Mouse (Mus musculus): Measurements from ENCODE around the gene Gm7029. TPM values are rescaled to one million over a fixed set of nuclear protein-coding genes. Genes with fewer than 3 reads are reported as not detected.
A peak's percentile ranks its signal among the peaks of the same experiment; 100 is the strongest.

The Gm7029 gene
- polyA plus RNA-seq, 1 experiment: not detected

GRCm38 (mm10) chr17:33911813-33912414, 38.3 kb downstream of the Gm7029 start:
- no peak for DNase-seq (ENCODE audit: extremely low spot score in 1 of 2, low spot score in 1 of 2)

- no peak for DNase-seq (ENCODE audit: extremely low spot score in 1 of 2, low spot score in 1 of 2)
Measured at GRCm38 (mm10) chr17:33913264-33913663, 39.6 kb downstream of the Gm7029 start.

- no peak for DNase-seq (ENCODE audit: extremely low spot score in 1 of 2, low spot score in 1 of 2)
Measured at GRCm38 (mm10) chr17:33913905-33914304, 40.3 kb downstream of the Gm7029 start.

GRCm38 (mm10) chr17:33914969-33915391, 41.3 kb downstream of the Gm7029 start:
- DNase-seq (ENCODE audit: extremely low spot score in 1 of 2, low spot score in 1 of 2): no peak

- DNase-seq (ENCODE audit: extremely low spot score in 1 of 2, low spot score in 1 of 2): peak; percentile 97 to 98
Measured at GRCm38 (mm10) chr17:33915671-33916250, 42.1 kb downstream of the Gm7029 start, which contains the start of the genes Tapbp and Zbtb22. Gene Tapbp, plus strand, starts transcription at chr17:33915899. Gene Zbtb22, plus strand, starts transcription at chr17:33915904.

- peak in 1 of 2 experiments; percentile 33 for DNase-seq (ENCODE audit: extremely low spot score in 1 of 2, low spot score in 1 of 2)
Measured at GRCm38 (mm10) chr17:33916294-33916693, 42.7 kb downstream of the Gm7029 start.

GRCm38 (mm10) chr17:33916847-33917655, 43.4 kb downstream of the Gm7029 start:
- DNase-seq (ENCODE audit: extremely low spot score in 1 of 2, low spot score in 1 of 2): no peak

GRCm38 (mm10) chr17:33917656-33918292, 44.1 kb downstream of the Gm7029 start:
- DNase-seq (ENCODE audit: extremely low spot score in 1 of 2, low spot score in 1 of 2): no peak

GRCm38 (mm10) chr17:33918293-33919203, 44.9 kb downstream of the Gm7029 start:
- no peak for DNase-seq (ENCODE audit: extremely low spot score in 1 of 2, low spot score in 1 of 2)

GRCm38 (mm10) chr17:33919351-33920281, 46.0 kb downstream of the Gm7029 start:
- peak in 1 of 2 experiments; percentile 63 for DNase-seq (ENCODE audit: extremely low spot score in 1 of 2, low spot score in 1 of 2)

- DNase-seq (ENCODE audit: extremely low spot score in 1 of 2, low spot score in 1 of 2): peak in 1 of 2 experiments; percentile 90
Measured at GRCm38 (mm10) chr17:33920282-33921097, 46.9 kb downstream of the Gm7029 start.

GRCm38 (mm10) chr17:33921361-33921760, 47.7 kb downstream of the Gm7029 start:
- no peak for DNase-seq (ENCODE audit: extremely low spot score in 1 of 2, low spot score in 1 of 2)

Other genes starting within 250 kb of the Gm7029 start
- 87.1 and 95.7 TPM in 2 replicates for gene Zfp414, start 244.7 kb upstream of the Gm7029 start, polyA plus RNA-seq (2012; rRNA removed)
- 0.88 and 1.5 TPM in 2 replicates for gene Pram1, start 235.8 kb upstream of the Gm7029 start, polyA plus RNA-seq (2012; rRNA removed)
- gene Hnrnpm, start 187.0 kb upstream of the Gm7029 start, polyA plus RNA-seq (2012; rRNA removed): 190 and 223 TPM in 2 replicates
- 104 and 117 TPM in 2 replicates for gene March2, start 155.2 kb upstream of the Gm7029 start, polyA plus RNA-seq (2012; rRNA removed)
- gene Rab11b, start 113.3 kb upstream of the Gm7029 start, polyA plus RNA-seq (2012; rRNA removed): 461 and 466 TPM in 2 replicates
- gene Angptl4, start 92.0 kb upstream of the Gm7029 start, polyA plus RNA-seq (2012; rRNA removed): 4.2 and 4.4 TPM in 2 replicates
- gene Kank3, start 63.3 kb upstream of the Gm7029 start, polyA plus RNA-seq (2012; rRNA removed): 171 and 180 TPM in 2 replicates
- 683 and 811 TPM in 2 replicates for gene Rps28, start 49.3 kb upstream of the Gm7029 start, polyA plus RNA-seq (2012; rRNA removed)
- 316 and 318 TPM in 2 replicates for gene Ndufa7, start 49.3 kb upstream of the Gm7029 start, polyA plus RNA-seq (2012; rRNA removed)
- gene Cd320, start 30.7 kb upstream of the Gm7029 start, polyA plus RNA-seq (2012; rRNA removed): 30.1 and 31.8 TPM in 2 replicates
- gene Kifc1, start 16.8 kb downstream of the Gm7029 start, polyA plus RNA-seq (2012; rRNA removed): 2.5 and 2.6 TPM in 2 replicates
- gene Platr17, start 31.3 kb downstream of the Gm7029 start, polyA plus RNA-seq (2012; rRNA removed): 1.3 and 1.5 TPM in 2 replicates
- gene Daxx, start 35.6 kb downstream of the Gm7029 start, polyA plus RNA-seq (2012; rRNA removed): 26.4 and 27.2 TPM in 2 replicates
- 25.4 and 28.5 TPM in 2 replicates for gene Tapbp, start 42.1 kb downstream of the Gm7029 start, polyA plus RNA-seq (2012; rRNA removed)
- gene Zbtb22, start 42.1 kb downstream of the Gm7029 start, polyA plus RNA-seq (2012; rRNA removed): 29.9 and 33.4 TPM in 2 replicates
- gene Rgl2, start 55.7 kb downstream of the Gm7029 start, polyA plus RNA-seq (2012; rRNA removed): 154 and 161 TPM in 2 replicates
- gene Pfdn6, start 66.5 kb downstream of the Gm7029 start, polyA plus RNA-seq (2012; rRNA removed): 101 and 130 TPM in 2 replicates
- 13.3 and 13.7 TPM in 2 replicates for gene Wdr46, start 66.8 kb downstream of the Gm7029 start, polyA plus RNA-seq (2012; rRNA removed)
- 6.9 and 7.5 TPM in 2 replicates for gene B3galt4, start 77.7 kb downstream of the Gm7029 start, polyA plus RNA-seq (2012; rRNA removed)
- gene Vps52, start 82.0 kb downstream of the Gm7029 start, polyA plus RNA-seq (2012; rRNA removed): 69.5 and 70.5 TPM in 2 replicates
- gene Rps18, start 82.2 kb downstream of the Gm7029 start, polyA plus RNA-seq (2012; rRNA removed): 488 and 518 TPM in 2 replicates
- 75.5 and 94.5 TPM in 2 replicates for gene H2-K1, start 126.5 kb downstream of the Gm7029 start, polyA plus RNA-seq (2012; rRNA removed)
- 80.9 and 89.6 TPM in 2 replicates for gene Ring1, start 150.8 kb downstream of the Gm7029 start, polyA plus RNA-seq (2012; rRNA removed)
- gene H2-Ke6, start 154.2 kb downstream of the Gm7029 start, polyA plus RNA-seq (2012; rRNA removed): 84.6 and 87.2 TPM in 2 replicates
- gene Slc39a7, start 157.8 kb downstream of the Gm7029 start, polyA plus RNA-seq (2012; rRNA removed): 101 and 102 TPM in 2 replicates
- gene Rxrb, start 158.0 kb downstream of the Gm7029 start, polyA plus RNA-seq (2012; rRNA removed): 69.5 and 79.4 TPM in 2 replicates
- 10.0 and 10.7 TPM in 2 replicates for gene Col11a2, start 165.6 kb downstream of the Gm7029 start, polyA plus RNA-seq (2012; rRNA removed)
- gene H2-Oa, start 218.5 kb downstream of the Gm7029 start, polyA plus RNA-seq (2012; rRNA removed): 1.1 and 1.2 TPM in 2 replicates
- 26.3 and 26.8 TPM in 2 replicates for gene H2-DMa, start 245.7 kb downstream of the Gm7029 start, polyA plus RNA-seq (2012; rRNA removed)
- gene Brd2, start 248.8 kb downstream of the Gm7029 start, polyA plus RNA-seq (2012; rRNA removed): 167 and 194 TPM in 2 replicates